Mouse (Mus musculus) midbrain, embryonic 15.5 days (tissue): ENCODE measurements at regions not wholly inside any gene's neighbourhood (a gene's known extent, or its start where the extent isn't known, plus 50 kb on each side); places are given as distances from the start of the nearest gene placed in this dataset.
A peak's percentile ranks its signal among the peaks of the same experiment; 100 is the strongest.

Experiments
- ATAC-seq: fragments of 200-750 bp; cut with Nextera tagmentation; replicated peaks from 2 replicates; pipeline ENCODE4 v1.8.0; 2017; ENCODE audit warnings: moderate TSS enrichment
- H3K27ac ChIP-seq: fragments of 300-500 bp; sonication (generic); 2 replicates; pipeline ENCODE4 v1.5.1; 2015; ENCODE audit warnings: mild to moderate bottlenecking, inconsistent platforms
- H3K27me3 ChIP-seq: fragments of 300-500 bp; sonication (generic); replicated peaks from 2 replicates; pipeline ENCODE4 v1.6.1; 2015; ENCODE audit warnings: inconsistent platforms
- H3K36me3 ChIP-seq: fragments of 300-500 bp; sonication (generic); replicated peaks from 2 replicates; pipeline ENCODE4 v1.6.1; 2015; ENCODE audit warnings: inconsistent platforms
- H3K4me1 ChIP-seq: fragments of 300-500 bp; sonication (generic); 2 replicates; pipeline ENCODE4 v1.6.1; 2015; ENCODE audit warnings: inconsistent platforms
- H3K4me2 ChIP-seq: fragments of 300-500 bp; sonication (generic); 2 replicates; pipeline ENCODE4 v1.6.1; 2015; ENCODE audit warnings: inconsistent platforms, mild to moderate bottlenecking, moderate library complexity
- H3K4me3 ChIP-seq: fragments of 300-500 bp; sonication (generic); 2 replicates; pipeline ENCODE4 v1.5.1; 2015; ENCODE audit warnings: mild to moderate bottlenecking, inconsistent platforms
- H3K9ac ChIP-seq: fragments of 300-500 bp; sonication (generic); 2 replicates; pipeline ENCODE4 v1.6.1; 2015; ENCODE audit warnings: mild to moderate bottlenecking, inconsistent platforms
- H3K9me3 ChIP-seq: fragments of 300-500 bp; sonication (generic); 2 replicates; pipeline ENCODE4 v1.6.1; 2016; ENCODE audit warnings: inconsistent platforms
- WGBS: fragments of 180-500 bp; shearing (Covaris S2); methylation state at CpG from one replicate; pipeline ENCODE4 v1.1.7; 2015; ENCODE audit warnings: mixed read lengths; 5-methylcytosine and 5-hydroxymethylcytosine counted together

DNA sequence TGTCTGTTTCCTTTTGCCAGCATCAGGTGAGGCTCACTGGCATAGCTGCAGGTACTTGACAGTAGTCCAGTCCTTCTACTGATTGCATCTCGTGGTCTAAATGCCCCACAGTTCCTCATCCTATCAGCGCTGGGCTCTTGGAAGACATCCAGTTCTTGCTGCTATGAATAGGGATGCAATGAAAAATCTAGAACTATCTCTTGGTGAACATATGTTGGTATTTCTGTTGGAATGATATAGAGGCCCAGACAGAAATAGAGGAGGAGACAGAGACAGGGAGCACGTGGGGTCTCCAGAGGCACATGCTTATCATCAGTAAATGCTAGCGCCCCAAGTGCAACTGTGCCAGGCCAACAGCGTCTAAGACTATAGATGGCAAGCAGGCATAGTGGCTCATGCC lies 81.4 kb upstream of the Ctnnb1 start:
- 83% methylated on average over 5 of the region's 5 CpGs for WGBS
- H3K9me3 ChIP-seq: no peaks in the 10 kb centered on the region
- H3K27me3 ChIP-seq: no peaks in the 10 kb centered on the region
- no peak overlapping the region for H3K9ac ChIP-seq
- ATAC-seq: no peak
- H3K27ac ChIP-seq: no peak overlapping the region
- no peak overlapping the region for H3K4me2 ChIP-seq
- H3K4me1 ChIP-seq: peaks cover 1% of the 10 kb centered on the region; the same call in 1 of the 2 replicates
- no peak overlapping the region for H3K4me3 ChIP-seq
- no peaks in the 10 kb centered on the region for H3K36me3 ChIP-seq

- H3K4me3 ChIP-seq: no peak overlapping the region
- no peak overlapping the region for H3K4me2 ChIP-seq
- H3K27me3 ChIP-seq: no peaks in the 10 kb centered on the region
- H3K9ac ChIP-seq: no peak overlapping the region
- H3K4me1 ChIP-seq: peaks cover 3% of the 10 kb centered on the region; the same call in 1 of the 2 replicates
- no peaks in the 10 kb centered on the region for H3K36me3 ChIP-seq
- 69% methylated on average over 2 of the region's 2 CpGs for WGBS
- H3K27ac ChIP-seq: no peak overlapping the region
- no peak for ATAC-seq
- no peaks in the 10 kb centered on the region for H3K9me3 ChIP-seq
Observed at GRCm38 (mm10) chr9:120848962-120849361, 80.1 kb upstream of the Ctnnb1 start.

GRCm38 (mm10) chr9:120850092-120850491 lies 78.9 kb upstream of the Ctnnb1 start:
- ATAC-seq: no peak
- H3K9me3 ChIP-seq: no peaks in the 10 kb centered on the region
- H3K27me3 ChIP-seq: no peaks in the 10 kb centered on the region
- WGBS: 80% methylated on average over 5 of the region's 5 CpGs
- H3K4me1 ChIP-seq: peaks cover 3% of the 10 kb centered on the region; the same call in 1 of the 2 replicates
- H3K27ac ChIP-seq: no peak overlapping the region
- H3K9ac ChIP-seq: no peak overlapping the region
- no peaks in the 10 kb centered on the region for H3K36me3 ChIP-seq
- no peak overlapping the region for H3K4me2 ChIP-seq
- H3K4me3 ChIP-seq: no peak overlapping the region

- peaks cover 3% of the 10 kb centered on the region; the same call in 1 of the 2 replicates for H3K4me1 ChIP-seq
- H3K36me3 ChIP-seq: no peaks in the 10 kb centered on the region
- H3K4me3 ChIP-seq: no peak overlapping the region
- no peak overlapping the region for H3K9ac ChIP-seq
- H3K27me3 ChIP-seq: no peaks in the 10 kb centered on the region
- H3K27ac ChIP-seq: no peak overlapping the region
- WGBS: 93% methylated on average over 5 of the region's 5 CpGs
- no peak overlapping the region for H3K4me2 ChIP-seq
- no peak for ATAC-seq
- H3K9me3 ChIP-seq: no peaks in the 10 kb centered on the region
Observed at GRCm38 (mm10) chr9:120851914-120852313, 77.1 kb upstream of the Ctnnb1 start.

DNA sequence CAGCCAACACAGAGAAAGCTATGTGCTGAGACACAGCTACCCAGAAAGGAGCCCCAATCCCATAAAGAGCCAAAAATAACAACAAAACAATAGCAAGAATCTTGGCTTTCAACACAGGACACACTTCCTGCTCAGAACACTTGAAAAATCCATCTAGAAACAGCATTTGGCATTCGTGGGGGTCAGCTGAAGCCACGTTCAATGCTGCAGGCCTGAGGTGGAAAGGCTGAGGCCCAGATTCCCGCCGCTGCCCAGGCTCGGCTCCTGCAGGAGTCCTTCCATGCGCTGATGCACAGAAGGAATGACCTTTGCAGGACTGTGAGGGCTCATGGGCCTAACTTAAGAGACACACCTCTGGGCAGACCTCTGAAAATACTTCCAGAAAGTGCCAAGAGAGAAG lies 76.4 kb upstream of the Ctnnb1 start:
- 0 out of 2 replicates have a peak overlapping the region, but pooled peaks have one; percentile 4 for H3K27ac ChIP-seq
- no peak overlapping the region for H3K4me2 ChIP-seq
- no peak for ATAC-seq
- no peaks in the 10 kb centered on the region for H3K27me3 ChIP-seq
- H3K4me3 ChIP-seq: no peak overlapping the region
- WGBS: 64% methylated on average over 6 of the region's 6 CpGs
- no peaks in the 10 kb centered on the region for H3K9me3 ChIP-seq
- no peak overlapping the region for H3K9ac ChIP-seq
- H3K4me1 ChIP-seq: peaks cover 3% of the 10 kb centered on the region; the same call in 1 of the 2 replicates
- no peaks in the 10 kb centered on the region for H3K36me3 ChIP-seq

DNA sequence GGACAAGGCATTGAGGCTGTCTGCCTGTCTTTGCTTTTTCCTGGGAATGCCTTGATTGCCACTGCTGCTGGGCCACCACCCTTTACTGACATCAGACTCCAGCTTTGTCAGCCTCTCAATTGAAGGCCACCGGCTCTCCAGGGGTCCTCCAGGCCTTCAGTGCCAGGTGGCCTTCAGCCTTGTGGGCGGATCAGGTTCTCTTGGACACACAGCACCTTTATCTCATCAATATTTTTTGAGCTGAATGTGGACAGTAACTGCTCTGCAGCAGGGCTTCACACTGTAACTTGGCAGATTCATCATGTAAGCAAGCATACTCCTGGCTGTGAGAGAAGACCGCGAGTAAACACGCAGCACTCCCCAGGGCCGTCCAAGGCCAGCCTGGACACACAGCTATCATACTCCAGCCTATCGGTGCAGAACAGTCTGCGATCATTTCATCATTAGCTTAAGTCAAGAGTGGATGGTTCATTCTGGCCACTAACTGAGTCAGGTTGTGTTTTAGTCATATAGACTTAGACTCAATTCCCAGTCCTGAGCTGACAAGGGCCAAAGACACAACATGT lies 75.9 kb upstream of the Ctnnb1 start:
- Histone ChIP-seq H3K27me3 (no peaks in the 10 kb centered on the region), H3K4me2 (no peak overlapping the region), H3K36me3 (no peaks in the 10 kb centered on the region), H3K9me3 (no peaks in the 10 kb centered on the region), H3K9ac (no peak overlapping the region), H3K4me1 (peaks cover 3% of the 10 kb centered on the region; the same call in 1 of the 2 replicates), H3K4me3 (no peak overlapping the region), H3K27ac (0 out of 2 replicates have a peak overlapping the region, but pooled peaks have one; percentile 4)
- ATAC-seq: no peak
- 91% methylated on average over 8 of the region's 8 CpGs for WGBS

- H3K4me3 ChIP-seq: no peak overlapping the region
- H3K27me3 ChIP-seq: no peaks in the 10 kb centered on the region
- H3K4me2 ChIP-seq: no peak overlapping the region
- peaks cover 3% of the 10 kb centered on the region; the same call in 1 of the 2 replicates for H3K4me1 ChIP-seq
- 50% methylated on average over 7 of the region's 7 CpGs for WGBS
- no peak overlapping the region for H3K27ac ChIP-seq
- ATAC-seq: no peak
- H3K36me3 ChIP-seq: no peaks in the 10 kb centered on the region
- no peaks in the 10 kb centered on the region for H3K9me3 ChIP-seq
- no peak overlapping the region for H3K9ac ChIP-seq
Observed at GRCm38 (mm10) chr9:120854351-120854750, 74.7 kb upstream of the Ctnnb1 start.

GRCm38 (mm10) chr9:120855293-120856050 lies 73.5 kb upstream of the Ctnnb1 start:
- Histone ChIP-seq H3K4me3 (no peak overlapping the region), H3K36me3 (no peaks in the 10 kb centered on the region), H3K9ac (no peak overlapping the region), H3K27me3 (no peaks in the 10 kb centered on the region), H3K4me2 (no peak overlapping the region), H3K4me1 (0 out of 2 replicates have a peak, but pooled peaks cover 3% of the 10 kb centered on the region), H3K9me3 (no peaks in the 10 kb centered on the region), H3K27ac (no peak overlapping the region)
- WGBS: 26% methylated on average over 3 of the region's 3 CpGs
- peak; percentile 52; the same call in 1 of the 2 replicates for ATAC-seq

DNA sequence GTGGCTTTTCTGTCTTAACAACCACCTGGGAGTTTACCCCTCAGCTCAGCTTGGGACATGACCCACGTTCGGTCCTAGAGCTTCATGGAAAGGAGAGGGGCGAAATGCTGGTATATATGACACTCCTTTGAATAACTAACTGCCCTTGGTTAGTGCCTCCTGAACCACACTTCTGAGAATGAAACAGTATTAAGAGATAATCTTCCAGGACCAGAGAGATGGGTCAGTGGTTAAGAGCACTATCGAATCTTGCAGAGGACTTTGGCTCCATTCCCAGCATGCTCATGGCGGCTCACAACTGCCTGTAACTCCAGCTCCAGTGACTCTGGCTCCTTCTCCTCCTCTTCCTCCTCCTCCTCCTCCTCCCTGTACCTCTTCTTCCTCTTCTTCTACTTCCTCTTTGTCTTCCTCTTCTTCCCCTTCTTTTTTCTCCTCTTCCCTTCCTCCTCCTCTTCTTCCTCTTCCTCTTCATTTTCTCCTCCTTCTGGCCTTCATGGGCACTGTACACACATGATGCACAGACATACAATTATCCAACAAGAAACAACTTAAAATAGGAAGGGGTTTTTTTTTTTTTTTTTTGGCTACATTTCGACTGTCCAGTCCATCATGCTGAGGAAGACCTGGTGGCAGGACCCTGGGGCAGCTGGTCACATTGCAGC lies 71.0 kb upstream of the Ctnnb1 start:
- Histone ChIP-seq H3K27me3 (no peaks in the 10 kb centered on the region), H3K27ac (no peak overlapping the region), H3K9me3 (no peaks in the 10 kb centered on the region), H3K4me3 (no peak overlapping the region), H3K4me2 (no peak overlapping the region), H3K36me3 (no peaks in the 10 kb centered on the region), H3K4me1 (peaks cover 18% of the 10 kb centered on the region), H3K9ac (no peak overlapping the region)
- WGBS: 88% methylated on average over 6 of the region's 6 CpGs
- no peak for ATAC-seq

DNA sequence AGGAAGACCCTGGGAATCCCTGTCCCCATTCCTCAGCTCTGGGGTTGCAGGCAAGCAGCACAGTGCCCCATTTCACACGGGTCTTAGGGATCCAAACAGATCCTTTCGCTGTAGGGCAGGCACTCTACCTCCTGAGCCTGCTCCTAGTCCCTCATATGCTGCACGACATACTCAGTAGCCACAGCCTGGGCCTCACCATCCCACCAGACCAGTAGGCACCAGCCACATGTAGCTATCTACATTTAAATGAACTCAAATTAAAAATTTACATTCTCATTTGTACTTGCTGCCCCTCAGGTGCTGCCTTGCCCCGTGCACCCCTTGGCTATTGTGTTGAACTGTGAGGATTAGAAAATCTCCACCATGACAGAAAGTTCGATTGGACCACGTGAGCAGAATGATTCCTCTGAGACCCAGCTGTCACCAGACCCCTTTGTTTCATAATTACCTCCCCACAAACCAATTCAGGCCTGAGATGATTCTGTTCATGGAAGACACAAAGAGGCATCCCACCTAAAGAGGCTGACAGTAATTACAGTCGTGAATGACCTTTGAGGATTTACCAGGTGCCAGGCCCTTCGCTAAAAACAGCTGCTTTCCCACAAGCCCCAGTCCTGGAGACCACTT lies 67.9 kb upstream of the Ctnnb1 start:
- H3K4me1 ChIP-seq: peaks cover 23% of the 10 kb centered on the region
- no peak overlapping the region for H3K4me2 ChIP-seq
- no peaks in the 10 kb centered on the region for H3K36me3 ChIP-seq
- H3K27ac ChIP-seq: no peak overlapping the region
- WGBS: 26% methylated on average over 8 of the region's 8 CpGs
- H3K9me3 ChIP-seq: no peaks in the 10 kb centered on the region
- no peaks in the 10 kb centered on the region for H3K27me3 ChIP-seq
- H3K9ac ChIP-seq: no peak overlapping the region
- no peak for ATAC-seq
- no peak overlapping the region for H3K4me3 ChIP-seq

GRCm38 (mm10) chr9:120861788-120862345 lies 67.1 kb upstream of the Ctnnb1 start:
- Histone ChIP-seq H3K36me3 (no peaks in the 10 kb centered on the region), H3K4me2 (no peak overlapping the region), H3K27ac (peak overlapping the region; percentile 43; the same call in 1 of the 2 replicates), H3K9ac (no peak overlapping the region), H3K9me3 (no peaks in the 10 kb centered on the region), H3K4me3 (no peak overlapping the region), H3K4me1 (peaks cover 31% of the 10 kb centered on the region), H3K27me3 (no peaks in the 10 kb centered on the region)
- no peak; the same call in 1 of the 2 replicates for ATAC-seq
- 27% methylated on average over 12 of the region's 12 CpGs for WGBS

DNA sequence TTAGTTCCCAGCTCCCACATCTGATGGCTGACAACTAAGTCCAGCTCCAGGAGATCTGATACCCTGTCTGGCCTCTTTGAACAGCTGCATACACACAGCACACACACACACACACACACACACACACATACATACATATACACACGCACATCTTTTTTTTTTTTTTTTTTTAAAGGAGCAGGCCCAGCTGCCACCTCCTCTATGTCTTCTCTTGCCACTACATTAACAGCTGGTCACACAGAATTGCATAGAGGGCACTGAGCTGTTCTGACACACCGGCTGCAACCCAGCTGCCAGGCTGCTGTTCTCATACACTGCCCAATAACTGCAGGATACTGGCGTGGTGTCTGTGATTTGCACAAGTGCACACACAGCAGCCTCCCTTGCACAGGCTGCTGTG lies 64.6 kb upstream of the Ctnnb1 start:
- Histone ChIP-seq H3K27me3 (no peaks in the 10 kb centered on the region), H3K9me3 (no peaks in the 10 kb centered on the region), H3K4me1 (peaks cover 41% of the 10 kb centered on the region), H3K9ac (no peak overlapping the region), H3K4me2 (no peak overlapping the region), H3K4me3 (no peak overlapping the region), H3K36me3 (no peaks in the 10 kb centered on the region), H3K27ac (no peak overlapping the region)
- ATAC-seq: no peak
- WGBS: 79% methylated on average over 2 of the region's 3 CpGs
